Mouse (Mus musculus) embryonic fibroblast, embryonic 13.5 days (primary cell): ENCODE measurements at regions not wholly inside any gene's neighbourhood (a gene's known extent, or its start where the extent isn't known, plus 50 kb on each side); places are given as distances from the start of the nearest gene placed in this dataset.

Experiments
- CTCF ChIP-seq: IDR thresholded peaks from 2 replicates; pipeline ENCODE4 v1.5.1; 2011; ENCODE audit warnings: mild to moderate bottlenecking, control low read depth, low read length, moderate library complexity, borderline replicate concordance; ENCODE audit not compliant: insufficient read depth
- POLR2A ChIP-seq: IDR thresholded peaks from 2 replicates; pipeline ENCODE4 v1.6.1; 2011; ENCODE audit warnings: low read depth, mild to moderate bottlenecking, control low read depth, low read length, moderate library complexity

GRCm38 (mm10) chr3:117132897-117133296 lies 164.1 kb upstream of the Palmd start:
- TF ChIP-seq CTCF (no peak), POLR2A (no peak)
